Mouse (Mus musculus): ENCODE results near the gene Rnf115. TPM values are rescaled to one million over a fixed set of nuclear protein-coding genes. Genes with fewer than 3 reads are reported as not detected.

The Rnf115 gene
- polyA plus RNA-seq, 1 experiment from 2014 or later, result 44.6 TPM

GRCm38 (mm10) chr3:96719173-96719572 lies 8.3 kb upstream of the Rnf115 start:
- H3K27ac ChIP-seq (ENCODE audit: low read depth), result no peak overlapping the region
- H3K4me2 ChIP-seq (ENCODE audit: low read length), result no peak overlapping the region
- H3K4me1 ChIP-seq (replicated peaks; ENCODE audit: control insufficient read depth, insufficient read depth, low read length), result no peaks in the 10 kb centered on the region
- DNase-seq (ENCODE audit: low spot score) (no peak), ATAC-seq (replicated peaks; ENCODE audit: low FRiP score, low TSS enrichment, low read depth) (no peak)
- H3K36me3 ChIP-seq (ENCODE audit: control insufficient read depth, insufficient read depth, low read length), result peaks cover 68% of the 10 kb centered on the region
- H3K9ac ChIP-seq (ENCODE audit: low read length), result no peak overlapping the region
- no peaks in the 10 kb centered on the region for H3K27me3 ChIP-seq (replicated peaks; ENCODE audit: control insufficient read depth, insufficient read depth, low read length)
- WGBS, result 40% methylated on average over 14 of the region's 14 CpGs
- H3K4me3 ChIP-seq (ENCODE audit: low read depth, low read length), result no peak overlapping the region
- no peaks in the 10 kb centered on the region for H3K9me3 ChIP-seq (ENCODE audit: control insufficient read depth, low read length)

- peak overlapping the region; percentile 83 for H3K9ac ChIP-seq (ENCODE audit: low read length)
- ATAC-seq (replicated peaks; ENCODE audit: low FRiP score, low TSS enrichment, low read depth) (peak; percentile 47), DNase-seq (ENCODE audit: low spot score) (peak; percentile 76)
- peak overlapping the region; percentile 73 for H3K27ac ChIP-seq (ENCODE audit: low read depth)
- WGBS, result under 1% methylated on average over 42 of the region's 42 CpGs
- peak overlapping the region; percentile 65 for H3K4me2 ChIP-seq (ENCODE audit: low read length)
- H3K4me3 ChIP-seq (ENCODE audit: low read depth, low read length), result peak overlapping the region; percentile 86
- no peaks in the 10 kb centered on the region for H3K27me3 ChIP-seq (replicated peaks; ENCODE audit: control insufficient read depth, insufficient read depth, low read length)
- H3K36me3 ChIP-seq (ENCODE audit: control insufficient read depth, insufficient read depth, low read length), result peaks cover 13% of the 10 kb centered on the region
- no peaks in the 10 kb centered on the region for H3K9me3 ChIP-seq (ENCODE audit: control insufficient read depth, low read length)
- peaks cover 23% of the 10 kb centered on the region for H3K4me1 ChIP-seq (replicated peaks; ENCODE audit: control insufficient read depth, insufficient read depth, low read length)
Measured at GRCm38 (mm10) chr3:96727828-96728633, 567 bp downstream of the Rnf115 start.

- DNase-seq (ENCODE audit: low spot score) (no peak), ATAC-seq (replicated peaks; ENCODE audit: low FRiP score, low TSS enrichment, low read depth) (no peak)
- Histone ChIP-seq H3K9ac (ENCODE audit: low read length) (peak overlapping the region; percentile 83; the same call in 1 of the 2 replicates), H3K4me1 (replicated peaks; ENCODE audit: control insufficient read depth, insufficient read depth, low read length) (peaks cover 23% of the 10 kb centered on the region), H3K9me3 (ENCODE audit: control insufficient read depth, low read length) (no peaks in the 10 kb centered on the region), H3K27me3 (replicated peaks; ENCODE audit: control insufficient read depth, insufficient read depth, low read length) (no peaks in the 10 kb centered on the region), H3K36me3 (ENCODE audit: control insufficient read depth, insufficient read depth, low read length) (peaks cover 5% of the 10 kb centered on the region), H3K4me2 (ENCODE audit: low read length) (peak overlapping the region; percentile 65), H3K4me3 (ENCODE audit: low read depth, low read length) (peak overlapping the region; percentile 86), H3K27ac (ENCODE audit: low read depth) (peak overlapping the region; percentile 73; the same call in 1 of the 2 replicates)
- WGBS, result 49% methylated on average over 7 of the region's 7 CpGs
Measured at GRCm38 (mm10) chr3:96728634-96729402, 1.4 kb downstream of the Rnf115 start.

GRCm38 (mm10) chr3:96729403-96729784 lies 1.9 kb downstream of the Rnf115 start:
- no peak overlapping the region for H3K27ac ChIP-seq (ENCODE audit: low read depth)
- no peaks in the 10 kb centered on the region for H3K9me3 ChIP-seq (ENCODE audit: control insufficient read depth, low read length)
- no peak for ATAC-seq (replicated peaks; ENCODE audit: low FRiP score, low TSS enrichment, low read depth)
- 35% methylated on average over 3 of the region's 3 CpGs for WGBS
- H3K27me3 ChIP-seq (replicated peaks; ENCODE audit: control insufficient read depth, insufficient read depth, low read length), result no peaks in the 10 kb centered on the region
- peaks cover 23% of the 10 kb centered on the region for H3K4me1 ChIP-seq (replicated peaks; ENCODE audit: control insufficient read depth, insufficient read depth, low read length)
- H3K4me2 ChIP-seq (ENCODE audit: low read length), result peak overlapping the region; percentile 65
- no peak overlapping the region for H3K4me3 ChIP-seq (ENCODE audit: low read depth, low read length)
- H3K36me3 ChIP-seq (ENCODE audit: control insufficient read depth, insufficient read depth, low read length), result no peaks in the 10 kb centered on the region
- DNase-seq (ENCODE audit: low spot score), result no peak
- no peak overlapping the region for H3K9ac ChIP-seq (ENCODE audit: low read length)

- H3K27me3 ChIP-seq (replicated peaks; ENCODE audit: control insufficient read depth, insufficient read depth, low read length), result no peaks in the 10 kb centered on the region
- H3K9me3 ChIP-seq (ENCODE audit: control insufficient read depth, low read length), result no peaks in the 10 kb centered on the region
- H3K9ac ChIP-seq (ENCODE audit: low read length), result no peak overlapping the region
- WGBS, result 74% methylated on average over 5 of the region's 5 CpGs
- no peak overlapping the region for H3K4me2 ChIP-seq (ENCODE audit: low read length)
- ATAC-seq (replicated peaks; ENCODE audit: low FRiP score, low TSS enrichment, low read depth) (no peak), DNase-seq (ENCODE audit: low spot score) (no peak)
- no peaks in the 10 kb centered on the region for H3K36me3 ChIP-seq (ENCODE audit: control insufficient read depth, insufficient read depth, low read length)
- peaks cover 23% of the 10 kb centered on the region for H3K4me1 ChIP-seq (replicated peaks; ENCODE audit: control insufficient read depth, insufficient read depth, low read length)
- no peak overlapping the region for H3K4me3 ChIP-seq (ENCODE audit: low read depth, low read length)
- H3K27ac ChIP-seq (ENCODE audit: low read depth), result no peak overlapping the region
Measured at GRCm38 (mm10) chr3:96730785-96731184, 3.3 kb downstream of the Rnf115 start.

GRCm38 (mm10) chr3:96733984-96734383 lies 6.5 kb downstream of the Rnf115 start:
- DNase-seq (ENCODE audit: low spot score) (no peak), ATAC-seq (replicated peaks; ENCODE audit: low FRiP score, low TSS enrichment, low read depth) (no peak)
- no peak overlapping the region for H3K4me3 ChIP-seq (ENCODE audit: low read depth, low read length)
- H3K27me3 ChIP-seq (replicated peaks; ENCODE audit: control insufficient read depth, insufficient read depth, low read length), result no peaks in the 10 kb centered on the region
- H3K9me3 ChIP-seq (ENCODE audit: control insufficient read depth, low read length), result no peaks in the 10 kb centered on the region
- 92% methylated on average over 1 of the region's 1 CpGs for WGBS
- H3K36me3 ChIP-seq (ENCODE audit: control insufficient read depth, insufficient read depth, low read length), result no peaks in the 10 kb centered on the region
- H3K4me1 ChIP-seq (replicated peaks; ENCODE audit: control insufficient read depth, insufficient read depth, low read length), result peaks cover 10% of the 10 kb centered on the region
- no peak overlapping the region for H3K9ac ChIP-seq (ENCODE audit: low read length)
- no peak overlapping the region for H3K27ac ChIP-seq (ENCODE audit: low read depth)
- no peak overlapping the region for H3K4me2 ChIP-seq (ENCODE audit: low read length)

GRCm38 (mm10) chr3:96735200-96735599 lies 7.7 kb downstream of the Rnf115 start:
- H3K9me3 ChIP-seq (ENCODE audit: control insufficient read depth, low read length), result no peaks in the 10 kb centered on the region
- H3K4me2 ChIP-seq (ENCODE audit: low read length), result no peak overlapping the region
- DNase-seq (ENCODE audit: low spot score) (no peak), ATAC-seq (replicated peaks; ENCODE audit: low FRiP score, low TSS enrichment, low read depth) (no peak)
- 76% methylated on average over 2 of the region's 2 CpGs for WGBS
- no peaks in the 10 kb centered on the region for H3K27me3 ChIP-seq (replicated peaks; ENCODE audit: control insufficient read depth, insufficient read depth, low read length)
- H3K36me3 ChIP-seq (ENCODE audit: control insufficient read depth, insufficient read depth, low read length), result no peaks in the 10 kb centered on the region
- no peak overlapping the region for H3K9ac ChIP-seq (ENCODE audit: low read length)
- H3K4me3 ChIP-seq (ENCODE audit: low read depth, low read length), result no peak overlapping the region
- H3K4me1 ChIP-seq (replicated peaks; ENCODE audit: control insufficient read depth, insufficient read depth, low read length), result 0 out of 2 replicates have a peak, but pooled peaks cover 2% of the 10 kb centered on the region
- H3K27ac ChIP-seq (ENCODE audit: low read depth), result no peak overlapping the region

GRCm38 (mm10) chr3:96737013-96737740 lies 9.7 kb downstream of the Rnf115 start:
- H3K27me3 ChIP-seq (replicated peaks; ENCODE audit: control insufficient read depth, insufficient read depth, low read length), result no peaks in the 10 kb centered on the region
- no peaks in the 10 kb centered on the region for H3K9me3 ChIP-seq (ENCODE audit: control insufficient read depth, low read length)
- no peaks in the 10 kb centered on the region for H3K36me3 ChIP-seq (ENCODE audit: control insufficient read depth, insufficient read depth, low read length)
- no peaks in the 10 kb centered on the region for H3K4me1 ChIP-seq (replicated peaks; ENCODE audit: control insufficient read depth, insufficient read depth, low read length)
- no peak overlapping the region for H3K4me3 ChIP-seq (ENCODE audit: low read depth, low read length)
- ATAC-seq (replicated peaks; ENCODE audit: low FRiP score, low TSS enrichment, low read depth) (no peak), DNase-seq (ENCODE audit: low spot score) (no peak)
- no peak overlapping the region for H3K27ac ChIP-seq (ENCODE audit: low read depth)
- no peak overlapping the region for H3K9ac ChIP-seq (ENCODE audit: low read length)
- no peak overlapping the region for H3K4me2 ChIP-seq (ENCODE audit: low read length)
- 60% methylated on average over 1 of the region's 1 CpGs for WGBS
